Mouse (Mus musculus): ENCODE data around the gene Ddx46.
A peak's percentile ranks its signal among the peaks of the same experiment; 100 is the strongest.
"Not testable (repeated sequence)": the region's sequence is repeated elsewhere in the genome, so short reads cannot be mapped to it uniquely, and the experiment has no call there.

The Ddx46 gene

DNA sequence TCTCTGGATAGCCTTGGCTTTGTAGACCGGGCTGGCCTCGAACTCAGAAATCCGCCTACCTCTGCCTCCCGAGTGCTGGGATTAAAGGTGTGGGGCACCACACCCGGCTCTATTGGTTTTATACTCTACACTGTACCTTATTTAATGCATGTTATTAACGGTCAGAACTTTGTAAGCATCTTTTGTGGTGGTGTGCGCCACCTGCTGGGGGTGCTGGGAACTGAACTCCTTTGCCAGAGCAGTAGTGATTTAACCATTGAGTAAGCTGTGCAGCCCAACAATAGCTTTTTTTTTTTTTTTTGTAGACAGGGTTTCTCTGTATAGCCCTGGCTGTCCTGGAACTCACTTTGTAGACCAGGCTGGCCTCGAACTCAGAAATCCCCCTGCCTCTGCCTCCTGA, 5.7 kb downstream of the Ddx46 start:
- peak; percentile 75 to 85 for DNase-seq

DNA sequence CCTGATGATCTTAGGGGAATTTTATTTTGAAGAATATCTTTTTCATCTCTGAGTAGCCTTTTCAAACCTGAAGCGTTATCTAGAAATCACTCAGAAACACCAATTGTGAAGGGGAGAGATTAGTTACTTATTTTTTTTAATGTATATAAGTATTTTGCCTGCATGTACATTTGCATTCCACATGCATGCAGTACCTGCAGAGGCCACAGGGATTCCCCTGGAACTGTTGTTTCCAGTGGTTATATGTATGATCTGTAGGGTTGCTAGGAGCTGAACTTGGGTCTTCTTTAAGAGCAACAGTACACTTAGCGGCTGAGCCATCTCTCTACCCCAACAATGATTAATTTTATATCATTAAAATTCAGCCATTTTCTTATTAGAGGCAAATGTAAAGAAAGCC, 9.7 kb downstream of the Ddx46 start:
- DNase-seq = peak in 1 of 2 experiments; percentile 49

DNA sequence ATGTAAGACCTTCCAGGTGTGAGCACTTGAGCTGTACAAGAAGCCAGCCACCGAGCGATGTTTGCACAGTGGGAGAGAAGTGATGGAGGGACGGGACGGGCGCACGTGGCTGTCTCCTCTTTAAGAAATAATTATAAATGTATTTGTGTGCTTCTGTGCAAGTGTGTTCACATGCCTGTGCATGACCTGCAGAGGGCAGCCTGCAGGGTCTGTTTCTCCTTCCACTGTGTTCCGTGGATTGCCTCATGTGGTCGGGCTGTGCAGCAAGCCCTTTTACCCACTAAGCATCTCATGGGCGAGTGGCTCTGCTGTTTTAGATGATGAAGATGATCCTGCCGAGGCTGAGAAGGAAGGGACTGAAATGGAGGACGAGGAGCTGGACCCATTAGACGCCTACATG, 15.3 kb downstream of the Ddx46 start:
- DNase-seq = peak in 1 of 2 experiments; percentile 29

DNA sequence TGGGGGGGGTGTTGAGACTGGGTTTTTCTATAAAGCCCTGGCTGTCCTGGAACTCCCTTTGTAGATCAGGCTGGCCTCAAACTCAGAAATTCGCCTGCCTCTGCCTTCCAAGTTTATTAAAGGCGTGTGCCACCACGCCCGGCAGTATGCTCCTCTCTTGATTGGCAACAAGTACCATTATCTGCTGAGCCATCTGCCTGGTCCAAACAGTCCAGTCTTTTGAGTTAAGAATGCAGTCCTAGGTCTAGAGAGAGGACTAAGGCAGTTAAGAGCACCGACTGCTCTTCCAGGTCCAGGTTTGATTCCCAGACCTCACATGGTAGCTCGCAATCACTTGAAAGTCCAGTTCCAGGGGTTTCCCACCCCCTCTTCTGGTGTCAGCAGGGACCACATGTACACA, 16.2 kb downstream of the Ddx46 start:
- DNase-seq = no peak

DNA sequence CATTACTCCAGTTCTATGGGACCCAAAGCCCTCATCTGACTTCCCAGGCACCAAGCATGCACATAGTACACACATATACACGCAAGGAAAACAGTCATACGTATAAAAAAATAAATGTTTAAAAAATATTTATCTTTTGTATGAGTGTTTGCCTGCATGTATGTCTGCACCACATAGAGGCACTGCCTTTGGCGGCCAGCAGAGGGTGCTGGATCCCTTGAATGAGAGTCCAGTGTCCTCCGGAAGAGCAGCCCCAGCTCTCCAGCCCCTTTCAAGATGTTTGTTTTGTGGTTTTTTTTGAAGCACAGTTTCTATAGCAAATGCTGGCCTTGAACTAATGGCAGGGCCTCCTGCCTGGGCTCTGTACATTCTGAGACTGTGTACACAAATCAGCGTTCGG, 33.7 kb downstream of the Ddx46 start:
- peak; percentile 41 to 46 for DNase-seq

DNA sequence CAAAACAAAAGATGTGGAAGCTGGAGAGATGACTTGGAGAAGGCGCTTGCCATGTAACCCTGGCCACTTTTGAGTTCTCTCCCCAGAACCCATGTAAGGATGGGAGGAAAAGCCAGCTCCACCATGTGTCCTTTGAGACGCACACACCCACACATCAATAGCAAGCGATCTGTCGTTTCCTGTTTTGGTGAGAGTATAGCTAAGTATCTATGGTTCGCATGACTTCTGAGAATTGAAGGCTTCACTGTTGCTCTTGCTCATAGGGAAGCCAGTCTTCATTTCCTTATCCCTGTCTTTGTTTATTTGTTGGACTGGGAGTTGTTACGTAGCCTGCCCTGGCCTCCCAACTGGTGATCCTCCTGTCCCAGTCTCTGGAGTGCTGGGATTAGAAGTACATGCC, 37.9 kb downstream of the Ddx46 start:
- DNase-seq = no peak

DNA sequence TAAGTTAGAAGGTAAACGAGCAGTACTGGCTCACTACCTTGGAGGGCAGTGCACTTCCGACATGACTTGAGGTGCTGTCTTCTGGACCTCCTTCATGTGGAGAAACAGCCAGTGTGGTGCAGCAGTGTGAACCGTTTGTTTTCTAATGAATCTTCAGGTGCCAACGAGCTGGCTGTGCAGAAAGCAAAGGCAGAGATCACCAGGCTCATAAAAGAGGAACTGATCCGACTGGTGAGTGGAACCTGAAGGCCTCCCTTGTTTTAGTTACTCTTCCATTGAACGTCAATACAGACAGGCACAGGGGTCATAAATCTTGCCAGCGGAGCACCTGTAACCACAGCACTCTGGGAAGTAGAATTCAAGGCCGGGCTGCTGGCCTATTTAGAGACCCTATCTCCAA, 42.5 kb downstream of the Ddx46 start:
- DNase-seq = no peak

DNA sequence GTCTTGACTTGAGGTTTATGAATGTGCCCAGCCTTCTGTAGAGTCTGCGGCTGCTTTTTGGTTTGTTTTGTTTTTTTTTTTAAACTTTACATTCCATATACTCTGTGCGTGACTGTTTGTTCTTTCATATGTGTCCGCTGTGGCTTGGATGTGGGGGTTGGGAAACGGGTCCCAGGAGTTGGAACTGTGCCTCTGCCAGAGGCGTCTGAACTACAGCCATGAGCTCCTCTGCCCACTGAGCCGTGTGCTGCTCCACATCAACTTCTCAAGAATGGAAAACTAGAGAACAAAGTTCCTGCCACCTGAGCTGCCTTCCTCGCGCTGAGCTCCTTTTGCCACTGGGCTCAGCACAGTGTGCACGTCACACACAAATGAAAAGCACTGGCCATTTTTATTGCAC, 47.4 kb downstream of the Ddx46 start:
- DNase-seq = no peak

DNA sequence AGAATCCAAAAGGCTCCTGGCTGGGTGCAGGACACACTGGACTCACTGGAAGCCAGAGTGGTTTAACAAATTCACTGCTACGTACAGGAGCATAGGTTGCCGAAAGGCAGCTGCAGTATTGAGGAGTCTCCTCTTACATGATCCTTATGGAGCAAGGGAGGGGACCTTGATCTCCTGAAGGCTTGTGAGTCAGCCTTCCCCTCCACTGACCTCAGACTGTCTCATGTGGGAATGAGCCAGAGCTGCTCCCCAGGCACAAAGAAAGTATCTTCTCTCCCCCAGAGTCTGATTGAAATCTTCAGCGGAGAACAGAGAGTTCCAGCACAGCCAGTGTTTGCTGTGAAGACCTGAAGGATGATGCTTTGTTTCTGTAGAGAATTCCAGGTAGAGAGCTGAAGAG, 48.8 kb downstream of the Ddx46 start:
- no peak for DNase-seq

DNA sequence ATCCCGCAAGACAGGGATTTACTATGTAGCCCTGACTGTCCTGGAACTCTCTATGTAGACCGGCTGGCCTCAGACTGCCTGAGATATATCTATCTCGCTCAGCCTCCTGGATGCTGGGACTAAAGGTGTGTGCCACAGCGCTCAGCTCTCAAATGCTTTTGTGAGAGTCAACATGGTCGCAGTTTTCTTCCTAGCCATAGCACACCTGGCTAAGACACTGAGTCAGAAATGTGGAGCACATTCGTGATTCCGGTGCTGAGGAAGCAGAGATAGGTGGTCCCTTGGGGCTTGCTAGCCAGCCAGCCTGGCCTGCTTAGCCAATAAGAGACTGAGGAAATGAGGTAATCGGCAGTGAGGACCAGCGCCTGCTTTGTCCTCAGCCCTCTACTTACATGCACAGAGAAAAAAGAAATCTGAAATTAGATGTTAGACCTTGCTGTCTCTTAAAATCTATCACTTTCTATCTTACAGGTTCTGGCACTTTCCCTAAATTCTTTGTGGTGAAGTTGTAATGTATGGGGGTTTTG, 51.3 kb downstream of the Ddx46 start:
- DNase-seq = no peak

DNA sequence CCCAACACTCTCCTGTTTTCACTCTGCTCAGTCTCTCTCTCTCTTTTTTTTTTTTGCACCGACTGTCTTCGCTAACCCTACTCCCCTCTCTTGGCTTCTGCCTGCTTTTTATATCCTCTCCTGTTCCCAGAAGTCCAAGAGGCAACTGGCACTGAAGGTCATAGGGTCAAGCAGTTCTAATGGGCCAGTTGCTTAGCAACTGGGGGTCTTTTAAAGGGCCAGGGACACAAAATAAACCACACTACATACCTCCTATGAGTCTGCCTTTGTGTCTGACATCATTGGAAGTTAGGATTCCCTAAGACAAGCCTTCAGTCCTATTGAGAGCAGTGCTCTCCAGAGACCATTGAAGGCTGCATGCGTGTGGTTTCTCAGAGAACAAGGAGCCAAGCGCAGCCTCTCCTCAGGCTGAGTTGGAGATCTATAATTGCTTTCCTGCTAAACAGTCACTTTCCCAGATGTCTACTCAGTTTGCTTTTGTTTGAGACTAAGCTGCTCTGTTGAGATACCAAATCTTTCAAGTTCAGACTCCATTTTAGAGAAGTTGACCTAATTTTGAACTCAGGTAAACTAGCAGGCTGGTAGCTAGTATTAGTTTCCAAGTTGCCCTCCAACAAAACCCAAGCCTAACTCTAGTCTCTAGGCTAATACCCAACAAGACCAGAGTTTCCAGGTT, 53.2 kb downstream of the Ddx46 start:
- DNase-seq = no peak

DNA sequence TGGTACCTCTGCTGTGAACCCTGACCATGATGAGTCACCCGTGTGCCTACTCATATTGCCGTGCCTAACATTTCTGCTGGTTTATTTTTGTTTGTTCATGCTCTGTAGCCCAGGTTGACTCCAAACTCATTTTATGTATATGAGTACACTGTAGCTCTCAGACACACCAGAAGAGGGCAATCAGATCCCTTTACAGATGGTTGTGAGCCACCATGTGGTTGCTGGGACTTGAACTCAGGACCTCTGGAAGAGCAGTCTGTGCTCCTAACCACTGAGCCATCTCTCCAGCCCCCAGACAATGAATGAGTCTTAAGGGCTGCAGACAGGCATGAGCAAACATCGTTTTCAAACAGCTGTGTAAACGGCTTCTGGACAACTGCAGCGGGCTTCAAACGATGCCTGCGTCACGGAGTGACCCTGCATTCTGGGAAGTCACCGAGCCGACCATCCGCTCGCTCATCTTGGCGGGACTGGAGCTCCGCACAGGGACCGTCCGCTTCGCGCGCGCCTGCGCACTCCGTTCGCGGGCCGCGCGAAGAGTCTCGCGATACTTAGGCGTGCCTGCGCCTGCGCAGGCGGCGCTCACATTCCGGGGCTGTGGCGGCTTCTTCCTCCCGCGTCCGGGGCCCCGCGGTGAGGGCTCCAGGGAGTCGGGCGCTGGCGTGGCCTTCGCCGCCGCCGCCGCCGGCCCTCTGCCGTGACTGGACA, 57.9 kb downstream of the Ddx46 start, which contains the start of gene B230219D22Rik:
B230219D22Rik (plus strand) TSS at position 590 of the 708 bp plus-strand sequence.
- peak; percentile 94 to 95 for DNase-seq

DNA sequence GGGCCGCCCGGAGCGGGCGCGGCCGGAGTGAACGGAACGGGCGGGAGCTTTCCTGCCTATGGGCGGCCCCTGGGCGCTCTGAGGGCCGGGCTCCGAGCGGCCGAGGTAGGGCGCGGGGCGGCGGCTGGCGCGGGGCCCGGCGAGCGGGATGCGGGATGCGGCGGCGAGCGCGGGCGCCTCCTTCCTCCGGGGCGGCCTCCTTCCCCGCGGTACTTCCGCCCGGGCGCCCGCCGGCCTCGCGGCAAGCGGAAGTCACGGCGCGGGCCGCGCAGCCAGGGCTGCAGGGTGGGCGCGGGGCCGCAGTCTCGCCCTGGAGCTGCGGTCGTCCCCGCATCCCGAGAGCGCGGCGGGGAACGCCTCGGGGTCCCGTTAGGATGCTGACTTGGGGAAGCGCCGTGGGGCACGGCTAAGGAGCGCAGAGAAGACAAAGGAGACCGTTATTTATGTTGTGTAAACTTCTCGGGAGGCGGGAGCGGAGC, 58.5 kb downstream of the Ddx46 start:
- peak in 1 of 2 experiments; percentile 73 for DNase-seq

DNA sequence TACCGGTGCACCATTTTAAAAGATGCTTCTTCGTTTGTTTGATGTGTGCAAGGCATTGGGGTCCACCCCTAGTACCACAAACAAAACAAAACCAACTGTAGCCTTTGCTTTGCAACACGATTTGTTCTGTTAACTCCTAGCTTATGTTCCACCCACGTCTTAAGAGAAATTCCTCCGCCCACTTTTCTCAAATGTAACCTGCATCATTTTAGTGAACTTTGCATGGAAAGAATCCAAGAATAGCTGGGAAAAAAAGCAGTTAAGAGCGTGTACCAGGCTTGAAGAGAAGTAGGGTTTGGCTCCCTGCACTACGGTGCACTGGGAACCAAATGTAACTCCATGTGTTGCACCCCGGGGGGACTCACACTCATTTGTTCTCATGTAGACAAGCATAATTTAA, 59.3 kb downstream of the Ddx46 start:
- no peak for DNase-seq

DNA sequence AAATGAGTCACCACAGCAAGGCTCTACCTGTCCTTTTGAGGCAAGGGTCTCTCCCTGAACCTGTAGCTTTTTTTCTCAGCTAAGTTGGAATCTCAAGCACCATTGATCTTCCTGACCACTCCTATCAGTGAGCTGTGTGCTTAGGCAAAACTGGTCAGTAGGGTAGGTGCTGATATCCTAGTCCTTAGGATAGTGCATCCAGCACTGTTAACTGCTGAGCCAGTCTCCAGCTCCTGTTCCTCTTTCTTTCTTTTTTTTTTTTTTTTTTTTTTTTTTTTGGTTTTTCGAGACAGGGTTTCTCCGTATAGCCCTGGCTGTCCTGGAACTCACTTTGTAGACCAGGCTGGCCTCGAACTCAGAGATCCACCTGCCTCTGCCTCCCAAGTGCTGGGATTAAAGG, 61.2 kb downstream of the Ddx46 start:
- not testable (repeated sequence) for DNase-seq

DNA sequence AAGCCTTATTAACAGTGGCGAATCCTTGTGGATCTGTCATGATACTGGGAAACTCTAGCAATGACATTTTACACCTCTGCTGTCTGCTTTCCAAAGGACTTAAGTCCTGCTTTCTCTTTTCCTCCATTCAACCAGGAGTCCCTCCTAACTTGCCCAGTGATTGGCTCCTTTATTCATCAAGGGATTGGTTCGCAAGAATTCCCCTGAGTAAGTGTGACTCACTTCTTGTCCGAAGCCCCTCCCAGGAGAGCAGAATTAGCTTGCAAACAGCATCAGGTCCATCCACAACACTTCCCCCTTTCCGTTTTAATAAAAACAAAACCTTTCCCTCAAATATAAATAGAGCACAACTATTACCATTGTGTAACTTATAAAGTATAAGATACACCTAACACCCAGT, 69.5 kb downstream of the Ddx46 start:
- no peak for DNase-seq

DNA sequence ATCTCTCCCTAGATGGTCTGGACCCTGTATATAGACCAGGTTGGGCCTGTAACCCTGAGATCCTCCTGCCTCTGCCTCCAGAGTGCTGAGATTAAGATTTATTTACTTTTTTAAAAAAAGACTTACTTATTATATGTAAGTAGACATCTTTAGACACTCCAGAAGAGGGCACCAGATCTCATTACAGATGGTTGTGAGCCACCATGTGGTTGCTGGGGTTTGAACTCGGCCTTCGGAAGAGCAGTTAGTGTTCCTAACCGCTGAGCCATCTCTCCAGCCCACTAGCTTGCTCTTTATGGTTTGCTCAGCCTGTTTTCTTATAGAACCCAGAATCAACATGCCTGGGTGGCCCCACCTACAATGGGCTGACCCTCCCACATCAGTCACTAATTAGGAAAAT, 78.0 kb downstream of the Ddx46 start:
- no peak for DNase-seq

DNA sequence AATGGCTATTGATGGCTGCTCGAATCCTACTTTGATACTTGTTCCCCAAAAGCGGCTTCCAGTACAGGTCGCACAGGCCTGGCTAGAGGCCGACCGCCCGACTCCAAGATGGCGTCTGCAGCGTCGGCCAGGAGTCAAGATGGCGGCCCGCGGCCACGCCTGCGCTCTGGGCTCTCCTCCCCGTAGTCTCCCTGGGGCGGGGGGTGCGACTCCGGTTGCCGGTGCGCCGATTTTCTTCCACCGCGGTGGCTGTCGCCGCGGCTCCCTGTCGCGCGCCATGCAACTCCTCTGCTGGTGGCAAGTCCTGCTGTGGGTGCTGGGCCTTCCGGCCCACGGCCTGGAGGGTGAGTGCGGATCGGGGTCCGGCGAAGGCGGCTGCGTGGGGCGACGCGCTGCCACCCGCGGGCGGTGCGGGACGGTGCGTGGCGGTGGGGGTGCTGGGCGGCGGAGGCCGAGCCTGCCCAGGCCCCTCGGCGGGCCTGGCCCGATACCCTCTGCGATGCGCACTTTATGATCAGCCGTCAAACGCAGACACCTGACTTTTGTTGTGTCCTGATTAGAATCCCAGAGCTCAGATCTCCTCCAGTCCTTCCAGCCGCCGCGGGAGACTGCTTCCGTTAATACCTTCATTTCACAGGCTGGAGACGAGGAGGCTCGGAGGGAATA, 79.8 kb downstream of the Ddx46 start, which contains the start of gene Txndc15:
Txndc15 (plus strand) TSS at position 150 of the 666 bp plus-strand sequence.
- peak; percentile 91 to 92 for DNase-seq

DNA sequence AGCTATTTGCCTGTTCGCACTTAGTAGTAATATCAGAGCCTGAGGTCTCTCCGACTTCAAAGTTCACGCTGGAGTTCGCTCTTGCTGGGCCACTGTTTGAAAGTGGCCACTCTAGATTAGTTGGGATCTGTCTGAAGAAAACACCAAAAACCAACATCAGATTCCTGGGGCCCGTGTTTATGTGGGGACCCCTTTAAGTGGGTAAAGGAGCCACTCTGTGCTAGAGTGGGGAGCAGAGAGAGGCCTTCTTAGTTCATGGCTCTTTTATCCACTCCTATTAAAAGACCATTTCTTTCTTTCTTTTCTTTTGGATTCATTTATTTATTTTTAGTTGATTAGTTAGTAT, 80.3 kb downstream of the Ddx46 start:
- DNase-seq = no peak

DNA sequence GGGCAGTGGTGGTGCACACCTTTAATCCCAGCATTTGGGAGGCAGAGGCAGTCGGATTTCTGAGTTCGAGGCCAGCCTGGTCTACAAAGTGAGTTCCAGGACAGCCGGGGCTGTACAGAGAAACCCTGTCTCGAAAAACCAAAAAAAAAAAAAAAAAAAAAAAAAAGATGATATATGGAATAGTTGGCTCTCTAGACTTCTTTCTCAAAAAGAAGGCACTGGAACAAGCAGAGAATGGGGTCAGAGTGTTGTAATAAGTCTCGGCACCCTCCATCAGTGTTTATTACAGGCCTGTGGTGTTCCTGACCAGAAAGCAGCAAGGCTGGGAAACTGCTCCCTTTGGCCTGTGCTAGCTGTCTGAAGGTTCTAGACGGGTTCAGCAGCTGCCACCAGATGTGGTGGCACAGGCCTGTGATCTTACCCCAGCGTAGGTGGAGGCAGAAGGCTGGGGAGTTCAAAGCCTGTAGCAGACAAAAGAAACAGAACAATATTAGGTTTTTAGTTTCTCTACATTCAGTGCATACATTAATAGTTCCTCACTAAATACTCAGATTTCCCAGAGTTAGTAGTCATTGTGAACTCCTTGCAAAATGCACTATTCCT, 81.2 kb downstream of the Ddx46 start:
- DNase-seq = no peak

DNA sequence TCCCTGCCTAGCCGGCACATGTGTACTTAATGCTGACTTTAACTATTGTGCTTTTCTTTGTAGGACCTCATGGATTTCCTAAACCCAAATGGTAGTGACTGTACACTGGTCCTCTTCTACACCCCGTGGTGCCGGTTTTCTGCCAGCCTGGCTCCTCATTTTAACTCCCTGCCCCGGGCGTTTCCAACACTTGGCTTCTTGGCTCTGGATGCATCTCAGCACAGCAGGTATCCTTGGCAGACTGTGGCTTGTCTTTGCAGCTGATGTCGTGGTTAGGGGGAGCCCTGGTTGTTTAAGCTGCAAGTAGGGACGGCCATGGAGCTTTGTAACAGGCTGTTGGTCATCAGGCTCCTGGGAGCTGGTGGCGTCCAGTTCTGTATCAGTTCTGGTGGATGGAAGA, 86.7 kb downstream of the Ddx46 start:
- DNase-seq = no peak

DNA sequence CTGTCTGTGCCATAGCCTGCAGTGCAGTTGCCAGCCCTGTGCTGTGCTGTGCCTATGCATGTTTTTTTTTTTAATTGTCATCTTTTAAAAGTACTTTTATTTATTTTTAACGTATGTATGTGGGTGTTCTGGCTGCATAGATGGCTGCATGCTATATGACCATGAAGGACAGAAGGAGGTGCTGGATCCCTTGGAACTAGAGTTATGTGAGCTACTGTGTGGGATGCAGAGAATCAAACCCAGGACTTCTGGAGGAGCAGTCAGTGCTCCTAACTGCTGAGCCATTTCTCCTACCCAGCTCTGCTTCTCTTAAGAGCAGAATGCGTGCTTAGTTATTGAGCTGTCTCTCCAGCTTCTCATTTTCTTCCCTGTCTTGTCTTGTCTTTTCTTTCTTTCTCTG, 87.2 kb downstream of the Ddx46 start:
- no peak for DNase-seq

DNA sequence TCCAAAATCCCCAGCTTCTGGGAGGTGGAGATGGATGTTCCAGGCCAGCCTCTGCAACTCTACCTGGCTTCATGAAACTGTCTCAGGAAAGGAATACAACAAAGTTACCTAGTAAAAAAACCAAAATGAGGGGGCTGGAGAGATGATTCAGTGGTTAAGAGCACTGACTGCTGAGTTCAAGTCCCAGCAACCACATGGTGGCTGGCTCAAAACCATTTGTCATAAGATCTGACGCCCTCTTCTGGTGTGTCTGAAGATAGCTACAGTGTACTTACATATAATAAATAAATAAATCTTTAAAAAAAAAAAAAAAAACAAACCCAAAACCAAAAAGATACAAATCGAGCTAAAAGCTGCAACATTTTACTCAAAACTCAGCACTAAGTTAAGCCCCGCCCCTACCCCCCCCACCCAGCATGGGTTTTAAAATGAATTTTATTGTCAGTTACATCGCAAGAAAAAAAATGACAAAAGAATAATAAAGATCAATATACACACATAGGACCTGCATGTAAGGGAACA, 91.8 kb downstream of the Ddx46 start:
- DNase-seq = no peak
